8 mouse cellular contexts compared by ENCODE assay signal in genomic region chr5:111330417-111331098, GRCm38 (mm10). TPM values are rescaled to one million over a fixed set of nuclear protein-coding genes. Genes with fewer than 3 reads are reported as not detected.
DNase-seq lines count a peak whose midpoint lies in the region; ATAC-seq and TF ChIP-seq lines count a peak whose summit lies in the region.

TSS of gene Pitpnb (plus strand) at chr5:111330763.

- peaks cover 43% of the 10 kb centered on the region for H3K4me1 ChIP-seq in G1E (ENCODE audit: insufficient read depth, low read depth, low read length)
- peaks cover 6% of the 10 kb centered on the region; the same call in 1 of the 2 replicates for H3K4me1 ChIP-seq in forebrain, postnatal 0 days (ENCODE audit: insufficient read depth)
- H3K4me1 ChIP-seq in lung, embryonic 15.5 days = peaks cover 24% of the 10 kb centered on the region

- H3K27ac ChIP-seq in forebrain, postnatal 0 days (ENCODE audit: low read depth, low read length) = peak within 1 kb of the TSS; percentile 88
- peak within 1 kb of the TSS; percentile 74 for H3K27ac ChIP-seq in lung, embryonic 15.5 days

- peak within 1 kb of the TSS; percentile 96 for H3K9ac ChIP-seq in forebrain, postnatal 0 days
- peak within 1 kb of the TSS; percentile 90 for H3K9ac ChIP-seq in lung, embryonic 15.5 days

- peak; percentile 89 for ATAC-seq in G1E (ENCODE audit: extremely low read depth, insufficient number of reproducible peaks, low FRiP score, poor library complexity, severe bottlenecking)
- ATAC-seq in forebrain, postnatal 0 days = peak; percentile 99
- ATAC-seq in lung, embryonic 15.5 days (ENCODE audit: borderline replicate concordance, extremely low read depth, low FRiP score, low TSS enrichment) = peak; percentile 99

- H3K4me2 ChIP-seq in forebrain, postnatal 0 days (ENCODE audit: low read depth) = peak within 1 kb of the TSS; percentile 66
- H3K4me2 ChIP-seq in lung, embryonic 15.5 days = peak within 1 kb of the TSS; percentile 71

- WGBS in forebrain, postnatal 0 days = 3% methylated on average over 74 of the region's 78 CpGs
- WGBS in lung, embryonic 15.5 days = 1% methylated on average over 68 of the region's 78 CpGs

- peak; percentile 99 for DNase-seq in G1E (ENCODE audit: low spot score)
- peak; percentile 98 to 100 for DNase-seq in cerebellum, adult 18-20 months
- DNase-seq in forebrain, postnatal 0 days = peak; percentile 100
- DNase-seq in heart, postnatal 4 days = peak; percentile 99
- peak; percentile 95 to 98 for DNase-seq in layer of hippocampus, adult 8-10 months (ENCODE audit: low spot score in 2 of 2)
- DNase-seq in ovary, adult 18-20 months (ENCODE audit: low spot score) = peak; percentile 96
- peak; percentile 99 for DNase-seq in thymus, postnatal 0 days (ENCODE audit: low spot score)

- H3K27me3 ChIP-seq in G1E (ENCODE audit: insufficient read depth, low read length) = no peaks in the 10 kb centered on the region
- H3K27me3 ChIP-seq in forebrain, postnatal 0 days (ENCODE audit: insufficient read depth, low read length) = no peaks in the 10 kb centered on the region
- H3K27me3 ChIP-seq in lung, embryonic 15.5 days = no peaks in the 10 kb centered on the region

- peak within 1 kb of the TSS; percentile 93 for H3K4me3 ChIP-seq in G1E (ENCODE audit: low read depth, low read length)
- peak within 1 kb of the TSS; percentile 85 for H3K4me3 ChIP-seq in forebrain, postnatal 0 days (ENCODE audit: low read depth, low read length)
- peak within 1 kb of the TSS; percentile 79 for H3K4me3 ChIP-seq in lung, embryonic 15.5 days

- TF ChIP-seq CTCF in G1E (IDR thresholded peaks at IDR 0.05; ENCODE audit: low read depth, low read length) = no peak
- peak; percentile 49 for TF ChIP-seq CTCF in forebrain, postnatal 0 days (IDR thresholded peaks at IDR 0.05; ENCODE audit: low read depth)

- peaks cover 31% of the 10 kb centered on the region for H3K36me3 ChIP-seq in G1E (replicated peaks)
- peaks cover 2% of the 10 kb centered on the region; the same call in 1 of the 2 replicates for H3K36me3 ChIP-seq in forebrain, postnatal 0 days (ENCODE audit: insufficient read depth)
- peaks cover 7% of the 10 kb centered on the region; the same call in 1 of the 2 replicates for H3K36me3 ChIP-seq in lung, embryonic 15.5 days

- H3K9me3 ChIP-seq in G1E (replicated peaks) = no peaks in the 10 kb centered on the region
- no peaks in the 10 kb centered on the region for H3K9me3 ChIP-seq in forebrain, postnatal 0 days (ENCODE audit: low read length)
- H3K9me3 ChIP-seq in lung, embryonic 15.5 days = no peaks in the 10 kb centered on the region

RNA-seq across cellular contexts. Expression of gene Pitpnb, which starts in this region (rescaled TPM):
- total RNA-seq in G1E (2014; fragmentation: Nextera tagmentation) = 84.8 and 93.5 TPM in 2 replicates
- 14.9 and 19.3 TPM in 2 replicates for total RNA-seq in G1E (2017)
- 19.5 and 31.5 TPM in 2 replicates for polyA plus RNA-seq in G1E (2012)
- total RNA-seq in forebrain, postnatal 0 days (2014; rRNA removed) = 8.3 and 11.2 TPM in 2 replicates
- polyA plus RNA-seq in forebrain, postnatal 0 days (2015; fragmentation: Nextera tagmentation; extraction: Ambion mirVana) = 80.6 and 93.0 TPM in 2 replicates
- 10 to 100 TPM; 63.4 to 64.7 TPM for total RNA-seq in heart, postnatal 4 days (2021)
- total RNA-seq in layer of hippocampus, adult 8-10 months (2022) = 10 to 100 TPM; 74.6 to 84.8 (median 80.1) TPM
- 104 and 110 TPM in 2 replicates for polyA plus RNA-seq in lung, embryonic 15.5 days (2015; fragmentation: Nextera tagmentation; extraction: Ambion mirVana)
- polyA plus RNA-seq in thymus, postnatal 0 days (2015; fragmentation: Nextera tagmentation; extraction: Ambion mirVana) = 88.4 and 89.5 TPM in 2 replicates

Comparison
In these comparisons a context has a peak if more than half of its experiments do, and no peak if none do; other contexts are left out.
1. Peak in every context shown above with its lines: DNase-seq, ATAC-seq, H3K4me3 ChIP-seq and H3K27ac ChIP-seq.